Mouse (Mus musculus) megakaryocyte progenitor cell, adult 5-6 weeks (primary cell): ENCODE data around the gene Chil1. TPM values are rescaled to one million over a fixed set of nuclear protein-coding genes. Genes with fewer than 3 reads are reported as not detected.

Source experiments
- ATAC-seq: replicated peaks from 2 replicates; pipeline ENCODE4 v1.8.0; 2016; ENCODE audit warnings: mild to moderate bottlenecking, moderate TSS enrichment, inconsistent platforms; ENCODE audit not compliant: poor library complexity
- total RNA-seq, 2 experiments: library from RNA; stranded (forward) in 1 of 2; stranded (reverse) in 1 of 2; fragments of 157-497, 149-512 nt in 1 of 2; fragments of 200-1000 nt in 1 of 2; gene quantifications; 2 replicates each; pipeline versions ENCODE4 v1.2.3 to v1.2.4; 2015 to 2017

Gene Chil1
- total RNA-seq, 2 experiments from 2014 or later, result 9.3 to 16.2 TPM

- ATAC-seq, result no peak
Observed at GRCm38 (mm10) chr1:134168985-134169697, 12.8 kb upstream of the Chil1 start.

GRCm38 (mm10) chr1:134173081-134173480 is 8.9 kb upstream of the Chil1 start:
- ATAC-seq, result no peak

DNA sequence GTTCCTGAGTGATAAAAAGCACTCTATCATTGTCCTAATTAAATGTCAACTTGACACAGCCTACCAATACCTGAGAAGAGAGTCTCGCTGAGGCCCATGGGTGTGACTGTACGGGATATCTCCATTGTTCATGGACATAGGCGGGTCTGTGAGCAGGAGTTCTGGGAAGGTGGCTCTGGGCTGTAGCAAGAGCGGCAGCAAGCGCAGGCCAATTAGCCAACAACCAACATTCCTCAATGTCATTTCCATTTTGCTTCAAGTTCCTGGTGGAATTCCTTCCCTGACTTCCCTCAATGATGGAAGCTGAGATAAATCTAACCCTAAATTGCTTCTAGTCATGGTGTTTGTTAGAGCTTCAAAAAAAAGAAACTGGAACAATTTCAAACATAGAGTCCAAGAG is 4.0 kb upstream of the Chil1 start:
- ATAC-seq, result no peak

- ATAC-seq, result peak; percentile 14; the same call in 1 of the 2 replicates
Observed at GRCm38 (mm10) chr1:134184089-134184488, 2.1 kb downstream of the Chil1 start.

DNA sequence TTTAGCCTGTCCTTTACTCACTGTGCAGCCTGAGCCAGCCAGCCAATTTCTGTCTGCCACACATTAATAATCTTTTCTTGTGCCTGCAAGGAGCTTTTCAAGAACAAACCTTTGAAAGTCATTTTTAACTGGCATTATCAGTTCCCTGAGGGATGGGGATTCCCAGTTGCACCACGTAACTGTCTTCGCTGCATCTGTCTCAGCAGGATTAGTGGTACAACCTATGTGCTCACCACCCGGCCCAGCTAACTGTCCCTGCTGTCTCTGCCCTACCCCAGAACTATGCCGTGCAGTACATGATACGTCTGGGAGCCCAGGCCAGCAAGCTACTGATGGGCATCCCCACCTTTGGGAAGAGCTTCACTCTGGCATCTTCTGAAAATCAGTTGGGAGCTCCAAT is 6.2 kb downstream of the Chil1 start:
- ATAC-seq, result no peak

DNA sequence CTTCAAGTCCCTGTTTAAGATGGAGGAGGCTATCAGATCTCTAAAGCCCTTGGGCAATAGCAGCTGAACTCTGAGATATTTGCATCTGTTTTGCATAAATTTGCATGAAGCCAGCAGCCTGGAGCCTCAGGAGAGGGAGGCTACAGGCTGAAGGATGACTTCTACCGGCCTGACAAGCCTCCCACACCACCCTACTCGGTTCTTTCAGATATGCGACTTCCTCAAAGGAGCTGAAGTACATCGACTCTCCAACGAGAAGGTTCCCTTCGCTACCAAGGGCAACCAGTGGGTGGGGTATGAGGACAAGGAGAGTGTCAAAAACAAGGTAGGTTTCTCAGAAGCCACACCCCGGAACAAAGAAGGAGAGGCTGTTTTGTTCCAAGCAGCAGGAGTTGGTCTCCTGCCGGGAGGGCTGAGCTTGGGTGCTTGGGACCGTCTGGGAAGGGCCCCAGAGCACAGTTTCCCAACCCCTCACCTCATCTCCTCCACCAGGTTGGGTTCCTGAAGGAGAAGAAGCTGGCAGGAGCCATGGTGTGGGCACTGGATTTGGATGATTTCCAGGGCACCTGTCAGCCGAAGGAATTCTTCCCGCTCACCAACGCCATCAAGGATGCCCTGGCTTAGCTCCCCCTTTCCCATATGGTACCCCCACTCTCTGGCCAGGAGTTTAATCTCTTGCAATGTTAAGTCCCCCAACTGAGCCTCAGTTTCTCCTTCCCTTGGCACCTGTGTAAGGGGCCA is 7.2 kb downstream of the Chil1 start:
- peak; percentile 88 for ATAC-seq

GRCm38 (mm10) chr1:134191192-134191591 is 9.2 kb downstream of the Chil1 start:
- ATAC-seq, result no peak

GRCm38 (mm10) chr1:134192024-134192423 is 10.0 kb downstream of the Chil1 start:
- ATAC-seq, result no peak

DNA sequence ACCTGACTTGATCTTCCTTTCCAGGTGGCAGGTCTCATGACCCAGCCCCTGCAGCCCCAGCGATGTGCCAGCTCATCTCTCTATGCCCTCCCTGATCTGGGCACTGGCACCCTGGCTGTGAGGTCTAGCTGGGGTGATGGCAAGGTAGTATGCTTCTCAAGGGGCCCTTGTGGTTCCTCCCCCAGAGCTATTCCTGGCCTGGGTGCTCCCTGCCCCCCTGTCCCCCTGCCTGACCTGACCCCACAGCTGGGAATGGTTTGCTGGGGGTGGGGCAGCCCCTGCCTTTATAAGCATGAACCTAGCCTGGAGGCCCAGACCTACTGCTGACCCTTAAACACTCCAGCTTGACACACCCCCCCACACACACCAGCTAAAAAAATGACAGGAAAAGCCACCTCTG is 11.2 kb downstream of the Chil1 start, which contains the start of gene Mybph:
Mybph (plus strand) TSS at position 323 of the 400 bp plus-strand sequence.
- ATAC-seq, result no peak

GRCm38 (mm10) chr1:134193674-134194197 is 11.8 kb downstream of the Chil1 start:
- no peak for ATAC-seq

GRCm38 (mm10) chr1:134194298-134195022 is 12.5 kb downstream of the Chil1 start:
- ATAC-seq, result no peak

- no peak for ATAC-seq
Observed at GRCm38 (mm10) chr1:134195117-134195516, 13.1 kb downstream of the Chil1 start.

DNA sequence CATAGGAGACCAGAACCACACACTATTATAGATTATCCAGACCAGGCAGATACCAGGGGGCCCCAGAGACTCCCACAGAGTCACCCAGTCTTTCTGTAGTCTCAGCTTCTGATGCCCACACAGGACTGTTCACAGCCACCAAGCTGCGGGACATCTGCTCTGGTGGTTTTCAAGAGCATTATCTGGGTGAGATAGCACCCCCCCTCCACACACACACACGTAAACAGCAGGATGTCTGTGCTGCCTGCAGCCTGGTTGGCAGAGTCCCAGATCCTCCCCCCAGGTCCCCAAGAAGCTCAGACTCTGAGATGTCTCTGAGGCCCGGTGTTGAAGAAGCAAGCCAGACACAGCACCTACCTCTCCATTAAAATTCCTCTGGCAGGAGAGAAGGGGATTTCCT is 13.6 kb downstream of the Chil1 start:
- peak; percentile 42 for ATAC-seq

- ATAC-seq, result 0 out of 2 replicates have a peak, but pooled peaks have one; percentile 6
Observed at GRCm38 (mm10) chr1:134195979-134196378, 14.0 kb downstream of the Chil1 start.

DNA sequence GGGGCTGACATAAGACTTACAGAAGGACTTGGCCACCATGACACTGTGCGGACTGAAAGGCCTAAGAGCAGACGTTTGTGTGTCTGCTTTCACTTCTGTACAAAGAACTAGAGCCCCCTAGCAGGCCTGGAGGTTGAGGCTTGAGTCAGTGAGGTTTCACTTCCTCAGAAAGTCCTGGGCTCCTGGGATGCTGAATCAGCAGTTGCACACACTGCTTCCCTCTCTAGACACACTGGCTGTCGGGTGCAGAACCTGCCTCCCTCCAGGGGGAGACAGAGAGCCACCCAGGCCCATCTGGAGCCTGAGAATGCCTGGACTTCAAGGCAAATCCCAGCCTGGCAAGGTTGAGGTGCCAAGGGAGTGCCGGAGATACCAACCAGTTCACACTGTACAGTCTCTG is 14.4 kb downstream of the Chil1 start:
- ATAC-seq, result peak; percentile 97

- ATAC-seq, result no peak
Observed at GRCm38 (mm10) chr1:134197325-134197982, 15.5 kb downstream of the Chil1 start.

DNA sequence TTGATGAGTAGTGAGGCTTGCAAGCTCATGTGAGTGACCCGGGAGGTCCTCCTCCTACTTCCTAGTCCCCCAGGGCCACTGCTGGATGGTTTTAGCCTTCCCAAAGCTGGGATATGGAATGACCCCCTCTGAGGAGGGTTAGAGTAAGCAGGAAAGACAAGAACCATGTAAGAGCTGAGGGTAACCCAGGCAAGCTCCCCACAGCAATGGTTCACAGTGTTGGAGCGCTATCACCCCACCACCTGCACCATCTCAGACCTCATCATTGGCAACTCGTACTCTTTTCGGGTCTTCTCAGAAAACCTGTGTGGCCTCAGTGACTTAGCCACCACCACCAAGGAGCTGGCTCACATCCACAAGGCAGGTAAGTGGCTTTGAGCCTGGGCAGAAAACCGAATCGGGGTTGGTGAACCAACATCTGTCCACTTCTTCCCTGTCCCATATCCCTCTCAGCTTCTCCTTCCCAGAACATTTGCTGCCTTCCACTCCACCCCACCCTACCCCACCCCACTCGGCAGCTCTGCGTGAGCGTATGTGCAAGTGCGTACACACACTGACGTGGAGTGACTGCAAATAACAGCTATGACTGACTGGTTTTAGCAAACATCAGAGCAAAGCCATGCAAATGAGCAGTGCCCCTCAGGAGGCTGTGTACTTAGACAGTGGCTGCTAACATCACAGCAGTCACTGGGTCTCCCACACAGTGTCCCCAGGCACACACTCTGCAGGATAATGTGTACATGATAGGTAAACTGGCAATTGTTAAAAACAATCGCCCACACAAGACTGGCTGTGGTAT is 16.4 kb downstream of the Chil1 start:
- ATAC-seq, result no peak

DNA sequence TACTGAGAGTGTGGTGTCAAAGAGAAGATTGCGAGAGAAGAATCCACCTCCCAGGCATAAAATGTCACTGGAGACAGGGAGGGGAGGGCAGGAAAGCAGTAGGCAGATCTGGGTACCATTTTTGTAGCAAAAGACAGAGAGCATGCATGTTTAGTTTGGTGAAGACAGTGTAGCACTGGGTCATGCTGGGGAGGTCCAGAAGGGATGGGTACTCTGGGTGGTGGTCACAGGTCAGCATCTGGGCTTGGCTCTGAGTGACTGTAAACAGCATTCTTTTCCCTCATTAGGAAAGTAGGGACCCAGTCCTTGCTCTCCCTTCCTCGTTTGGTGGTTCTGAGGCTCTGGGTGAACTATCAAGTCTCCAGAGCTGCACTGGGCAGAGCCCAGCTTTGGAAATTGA is 18.5 kb downstream of the Chil1 start:
- ATAC-seq, result no peak

GRCm38 (mm10) chr1:134200998-134201686 is 19.2 kb downstream of the Chil1 start:
- no peak for ATAC-seq
